Comparison of ENCODE assay signal across 8 mouse cellular contexts in genomic region chrX:11631186-11631913, GRCm38 (mm10).
DNase-seq lines count a peak whose midpoint lies in the region; ATAC-seq lines count a peak whose summit lies in the region.

No protein-coding gene starts in this region.

- H3K9ac ChIP-seq in heart, embryonic 16.5 days (ENCODE audit: low read length), result no peak overlapping the region

- ATAC-seq in heart, embryonic 16.5 days (replicated peaks; ENCODE audit: extremely low read depth, insufficient read depth, low FRiP score), result no peak

- no peak for DNase-seq in heart, adult 11 months
- DNase-seq in brain, adult 2 months (ENCODE audit: low read depth, low spot score), result peak; percentile 61
- DNase-seq in induced T-regulatory cell, adult 2 months (ENCODE audit: low read depth), result peak; percentile 48
- DNase-seq in liver, result peak; percentile 6
- DNase-seq in thymus, postnatal 14 days, result peak; percentile 21
- no peak for DNase-seq in urinary bladder, adult 18-20 months (ENCODE audit: low spot score in 2 of 2)
- no peak for DNase-seq in frontal cortex, postnatal 25 days (ENCODE audit: low spot score in 2 of 2)

- peaks cover 2% of the 10 kb centered on the region; the same call in 1 of the 2 replicates for H3K27me3 ChIP-seq in heart, embryonic 16.5 days (ENCODE audit: control insufficient read depth, insufficient read depth, low read length)

- H3K27ac ChIP-seq in heart, embryonic 16.5 days (ENCODE audit: low read length), result no peak overlapping the region

- H3K4me1 ChIP-seq in heart, embryonic 16.5 days (ENCODE audit: control insufficient read depth, insufficient read depth, low read length), result 0 out of 2 replicates have a peak, but pooled peaks cover 2% of the 10 kb centered on the region

- 23% methylated on average over 14 of the region's 14 CpGs for WGBS in heart, embryonic 16.5 days

- peak overlapping the region; percentile 56 for H3K4me2 ChIP-seq in heart, embryonic 16.5 days (ENCODE audit: low read depth, low read length)

- no peaks in the 10 kb centered on the region; the same call in 1 of the 2 replicates for H3K9me3 ChIP-seq in heart, embryonic 16.5 days (replicated peaks; ENCODE audit: control insufficient read depth, low read length)

- no peaks in the 10 kb centered on the region for H3K36me3 ChIP-seq in heart, embryonic 16.5 days (ENCODE audit: control insufficient read depth, insufficient read depth)

- H3K4me3 ChIP-seq in heart, embryonic 16.5 days (ENCODE audit: low read length), result peak overlapping the region; percentile 20

Comparison
In these comparisons a context has a peak if more than half of its experiments do, and no peak if none do; other contexts are left out.
1. DNase-seq: peak in brain, adult 2 months (single experiment), induced T-regulatory cell, adult 2 months (single experiment), liver (single experiment) and thymus, postnatal 14 days (single experiment); none in heart, adult 11 months (single experiment), urinary bladder, adult 18-20 months (0 of 2) and frontal cortex, postnatal 25 days (0 of 2).